Mouse (Mus musculus) heart, postnatal 0 days (tissue): Measurements from ENCODE around the gene Lrrc59.

Experiments used
- CTCF ChIP-seq: IDR thresholded peaks from 2 replicates; pipeline ENCODE4 v1.5.1; 2016; ENCODE audit warnings: antibody characterized with exemption, control low read depth, low read depth
- EP300 ChIP-seq: IDR thresholded peaks from 2 replicates; pipeline ENCODE4 v1.6.1; 2016; ENCODE audit warnings: antibody characterized with exemption, low read depth

GRCm38 (mm10) chr11:94614603-94615002 is 15.0 kb upstream of the Lrrc59 start:
- TF ChIP-seq CTCF (no peak), EP300 (no peak)
